Mouse (Mus musculus): ENCODE data around the gene Rmnd5a.
"Not testable (repeated sequence)": the region's sequence is repeated elsewhere in the genome, so short reads cannot be mapped to it uniquely, and the experiment has no call there.

GRCm38 (mm10) chr6:71453983-71454739 lies 13.7 kb upstream of the Rmnd5a start:
- not testable (repeated sequence) for TF ChIP-seq CTCF (IDR thresholded peaks at IDR 0.05; ENCODE audit: low read depth, low read length); POLR2A (IDR thresholded peaks at IDR 0.05; ENCODE audit: borderline replicate concordance, low read depth, low read length)
